Mouse (Mus musculus): ENCODE data around the gene Uts2b. TPM values are rescaled to one million over a fixed set of nuclear protein-coding genes. Genes with fewer than 3 reads are reported as not detected.

The Uts2b gene
- polyA plus RNA-seq, 1 experiment from 2014 or later, result not detected

- Histone ChIP-seq H3K36me3 (replicated peaks) (no peaks in the 10 kb centered on the region), H3K27me3 (ENCODE audit: poor library complexity, severe bottlenecking) (no peaks in the 10 kb centered on the region), H3K27ac (peak within 1 kb of the TSS; percentile 98), H3K9me3 (no peaks in the 10 kb centered on the region), H3K4me3 (peak within 1 kb of the TSS; percentile 89), H3K4me1 (peaks cover 30% of the 10 kb centered on the region)
- DNase-seq (ENCODE audit: extremely low spot score, low spot score), result peak; percentile 84
- WGBS, result under 1% methylated on average over 69 of the region's 69 CpGs
Measured at GRCm38 (mm10) chr16:27388761-27389451, 18.9 kb upstream of the Uts2b start, which contains the start of gene Ccdc50. Gene Ccdc50 (plus strand): TSS chr16:27388869.

- DNase-seq (ENCODE audit: extremely low spot score, low spot score), result no peak
- Histone ChIP-seq H3K4me1 (peaks cover 30% of the 10 kb centered on the region), H3K27ac (peak overlapping the region; percentile 98), H3K27me3 (ENCODE audit: poor library complexity, severe bottlenecking) (no peaks in the 10 kb centered on the region), H3K4me3 (peak overlapping the region; percentile 89), H3K9me3 (no peaks in the 10 kb centered on the region), H3K36me3 (replicated peaks) (no peaks in the 10 kb centered on the region)
- WGBS, result 55% methylated on average over 12 of the region's 12 CpGs
Measured at GRCm38 (mm10) chr16:27387634-27388611, 17.9 kb upstream of the Uts2b start.

GRCm38 (mm10) chr16:27386850-27387407, 16.9 kb upstream of the Uts2b start:
- H3K9me3 ChIP-seq, result no peaks in the 10 kb centered on the region
- H3K4me1 ChIP-seq, result peaks cover 30% of the 10 kb centered on the region
- 87% methylated on average over 4 of the region's 4 CpGs for WGBS
- no peak overlapping the region for H3K4me3 ChIP-seq
- no peaks in the 10 kb centered on the region for H3K27me3 ChIP-seq (ENCODE audit: poor library complexity, severe bottlenecking)
- DNase-seq (ENCODE audit: extremely low spot score, low spot score), result no peak
- H3K27ac ChIP-seq, result no peak overlapping the region
- H3K36me3 ChIP-seq (replicated peaks), result no peaks in the 10 kb centered on the region

- Histone ChIP-seq H3K9me3 (no peaks in the 10 kb centered on the region), H3K36me3 (replicated peaks) (no peaks in the 10 kb centered on the region), H3K27me3 (ENCODE audit: poor library complexity, severe bottlenecking) (no peaks in the 10 kb centered on the region), H3K27ac (no peak overlapping the region), H3K4me1 (peaks cover 19% of the 10 kb centered on the region), H3K4me3 (no peak overlapping the region)
- WGBS, result 81% methylated on average over 1 of the region's 1 CpGs
- DNase-seq (ENCODE audit: extremely low spot score, low spot score), result no peak
Measured at GRCm38 (mm10) chr16:27385649-27386048, 15.6 kb upstream of the Uts2b start.

DNA sequence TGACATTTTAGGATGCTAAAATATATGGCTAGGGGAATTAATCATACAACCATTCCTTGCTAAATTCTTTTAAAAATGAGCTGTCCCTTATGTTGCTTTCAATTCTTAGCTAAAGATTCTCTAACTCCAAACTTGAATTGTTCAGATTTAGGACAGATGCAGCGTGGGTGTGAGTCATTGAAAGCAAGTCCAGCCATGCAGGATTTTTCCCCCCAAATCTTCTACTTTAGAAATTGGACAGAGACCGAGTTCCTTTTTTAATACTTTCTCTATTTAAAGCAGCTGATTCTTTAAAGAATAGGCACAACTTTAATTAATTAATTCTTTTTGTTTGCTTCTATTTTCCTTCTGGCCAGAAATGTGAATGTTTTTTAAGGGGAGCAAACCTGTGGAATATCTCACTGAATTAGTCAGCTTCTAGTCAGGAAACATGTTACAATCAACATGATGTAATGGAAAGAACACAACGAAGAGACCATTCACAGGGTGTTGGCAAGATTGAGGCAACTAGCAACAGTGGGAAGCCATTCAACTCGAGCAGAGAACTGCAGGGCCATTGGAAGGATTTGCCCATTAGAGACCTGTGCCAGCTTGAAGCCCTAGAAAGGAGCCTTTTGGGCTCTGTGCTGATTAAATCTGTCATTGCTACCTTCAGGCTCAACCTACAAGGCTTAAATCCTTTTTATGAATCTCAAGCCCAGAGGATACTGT, 15.0 kb upstream of the Uts2b start:
- H3K4me3 ChIP-seq, result no peak overlapping the region
- H3K9me3 ChIP-seq, result no peaks in the 10 kb centered on the region
- no peaks in the 10 kb centered on the region for H3K36me3 ChIP-seq (replicated peaks)
- H3K27me3 ChIP-seq (ENCODE audit: poor library complexity, severe bottlenecking), result no peaks in the 10 kb centered on the region
- no peak overlapping the region for H3K27ac ChIP-seq
- 66% methylated on average over 4 of the region's 4 CpGs for WGBS
- no peak for DNase-seq (ENCODE audit: extremely low spot score, low spot score)
- H3K4me1 ChIP-seq, result peaks cover 13% of the 10 kb centered on the region

- Histone ChIP-seq H3K4me3 (no peak overlapping the region), H3K9me3 (no peaks in the 10 kb centered on the region), H3K4me1 (no peaks in the 10 kb centered on the region), H3K36me3 (replicated peaks) (no peaks in the 10 kb centered on the region), H3K27me3 (ENCODE audit: poor library complexity, severe bottlenecking) (no peaks in the 10 kb centered on the region), H3K27ac (no peak overlapping the region)
- no peak for DNase-seq (ENCODE audit: extremely low spot score, low spot score)
- 84% methylated on average over 4 of the region's 4 CpGs for WGBS
Measured at GRCm38 (mm10) chr16:27382217-27382616, 12.2 kb upstream of the Uts2b start.

GRCm38 (mm10) chr16:27376556-27376955, 6.5 kb upstream of the Uts2b start:
- Histone ChIP-seq H3K27me3 (ENCODE audit: poor library complexity, severe bottlenecking) (no peaks in the 10 kb centered on the region), H3K9me3 (no peaks in the 10 kb centered on the region), H3K36me3 (replicated peaks) (no peaks in the 10 kb centered on the region), H3K4me1 (no peaks in the 10 kb centered on the region), H3K27ac (no peak overlapping the region), H3K4me3 (no peak overlapping the region)
- no peak for DNase-seq (ENCODE audit: extremely low spot score, low spot score)

DNA sequence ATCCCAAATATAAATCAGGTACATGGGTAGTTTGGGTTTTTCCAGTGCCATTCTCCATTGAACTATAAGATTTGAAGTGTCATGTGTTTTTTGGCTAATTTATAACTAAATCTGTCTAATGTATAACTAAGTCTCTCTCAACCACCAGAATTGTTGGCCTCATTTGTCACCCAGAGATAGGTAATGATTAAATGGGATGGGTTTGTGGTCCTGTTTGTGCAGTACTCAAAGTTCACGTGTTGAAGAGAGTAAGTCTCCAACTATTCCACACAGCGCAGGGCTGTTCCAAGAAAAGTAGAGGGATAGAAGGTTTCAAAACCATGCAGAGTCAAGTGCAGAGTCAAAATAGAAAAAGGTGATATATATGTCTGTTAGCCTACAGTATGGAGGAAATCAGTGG, 5.3 kb upstream of the Uts2b start:
- WGBS, result 94% methylated on average over 2 of the region's 2 CpGs
- Histone ChIP-seq H3K9me3 (no peaks in the 10 kb centered on the region), H3K27ac (no peak overlapping the region), H3K4me3 (no peak overlapping the region), H3K36me3 (replicated peaks) (no peaks in the 10 kb centered on the region), H3K4me1 (no peaks in the 10 kb centered on the region), H3K27me3 (ENCODE audit: poor library complexity, severe bottlenecking) (no peaks in the 10 kb centered on the region)
- DNase-seq (ENCODE audit: extremely low spot score, low spot score), result no peak

DNA sequence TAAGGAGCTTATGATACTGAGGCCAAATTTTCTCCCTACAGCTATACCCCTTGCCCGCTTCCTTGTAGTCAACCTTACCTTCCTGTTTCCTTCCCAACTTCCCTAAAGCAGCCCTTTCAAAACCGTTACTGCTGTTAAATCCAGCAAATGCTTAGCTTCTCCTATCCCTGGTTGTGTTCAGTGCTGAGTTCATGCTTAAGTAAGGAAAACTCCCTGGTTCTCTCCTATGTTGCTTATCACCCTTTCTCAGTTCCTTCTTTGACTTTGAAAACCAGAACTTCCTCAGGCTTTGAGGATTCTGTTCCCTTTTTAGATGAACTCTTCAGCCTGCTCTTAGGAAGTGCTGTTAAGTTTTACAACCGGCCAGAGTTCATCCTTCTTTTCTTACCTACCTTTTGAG, 4.1 kb upstream of the Uts2b start:
- WGBS, result 75% methylated on average over 3 of the region's 3 CpGs
- Histone ChIP-seq H3K27ac (no peak overlapping the region), H3K9me3 (no peaks in the 10 kb centered on the region), H3K27me3 (ENCODE audit: poor library complexity, severe bottlenecking) (no peaks in the 10 kb centered on the region), H3K4me1 (no peaks in the 10 kb centered on the region), H3K4me3 (no peak overlapping the region), H3K36me3 (replicated peaks) (no peaks in the 10 kb centered on the region)
- no peak for DNase-seq (ENCODE audit: extremely low spot score, low spot score)

DNA sequence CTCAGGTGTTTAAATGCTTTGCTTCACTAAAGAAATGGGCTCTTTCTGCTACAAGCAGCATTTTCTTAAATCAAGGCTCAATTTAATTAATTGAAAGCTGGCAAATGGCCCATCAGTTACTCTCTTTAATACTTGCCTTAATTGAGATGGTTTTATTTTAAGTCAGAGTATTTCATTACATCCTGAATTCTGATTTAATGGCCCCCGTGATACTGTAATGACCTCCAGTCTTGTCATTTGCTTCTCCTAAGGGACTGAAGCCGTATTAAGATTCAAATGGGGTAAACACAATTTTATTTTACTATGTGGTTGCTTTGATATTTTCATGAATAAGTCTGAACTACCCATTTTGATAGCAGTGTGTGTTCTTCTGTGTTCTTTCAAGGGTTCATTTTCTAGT, 661 bp upstream of the Uts2b start:
- H3K4me1 ChIP-seq, result no peaks in the 10 kb centered on the region
- 93% methylated on average over 2 of the region's 2 CpGs for WGBS
- no peak for DNase-seq (ENCODE audit: extremely low spot score, low spot score)
- H3K27me3 ChIP-seq (ENCODE audit: poor library complexity, severe bottlenecking), result no peaks in the 10 kb centered on the region
- H3K27ac ChIP-seq, result no peak overlapping the region
- H3K9me3 ChIP-seq, result no peaks in the 10 kb centered on the region
- no peaks in the 10 kb centered on the region for H3K36me3 ChIP-seq (replicated peaks)
- H3K4me3 ChIP-seq, result no peak overlapping the region

DNA sequence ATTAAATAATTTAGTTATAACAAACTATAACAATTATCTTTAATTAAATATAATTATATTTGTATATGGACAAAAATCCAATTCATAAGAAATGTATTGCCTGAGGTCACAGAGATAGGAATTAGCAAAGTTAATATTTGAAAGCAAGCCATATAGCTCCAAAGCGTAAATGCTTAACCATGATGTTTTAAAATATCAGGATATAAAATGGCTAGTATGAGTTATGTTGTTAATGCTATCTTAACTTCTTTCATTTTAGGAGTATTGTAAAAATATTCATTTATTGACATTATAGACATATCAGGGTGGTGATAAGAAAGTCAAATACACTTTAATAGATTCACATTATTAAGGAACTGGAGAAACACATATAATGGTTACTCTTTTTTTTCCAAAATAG, 10.0 kb downstream of the Uts2b start:
- DNase-seq (ENCODE audit: extremely low spot score, low spot score), result no peak
- H3K27me3 ChIP-seq (ENCODE audit: poor library complexity, severe bottlenecking), result no peaks in the 10 kb centered on the region
- H3K4me3 ChIP-seq, result no peak overlapping the region
- H3K27ac ChIP-seq, result no peak overlapping the region
- H3K9me3 ChIP-seq, result no peaks in the 10 kb centered on the region
- H3K4me1 ChIP-seq, result no peaks in the 10 kb centered on the region
- no peaks in the 10 kb centered on the region for H3K36me3 ChIP-seq (replicated peaks)
- 96% methylated on average over 1 of the region's 1 CpGs for WGBS

- no peak overlapping the region for H3K4me3 ChIP-seq
- no peaks in the 10 kb centered on the region for H3K27me3 ChIP-seq (ENCODE audit: poor library complexity, severe bottlenecking)
- no peaks in the 10 kb centered on the region for H3K4me1 ChIP-seq
- H3K27ac ChIP-seq, result no peak overlapping the region
- 81% methylated on average over 2 of the region's 2 CpGs for WGBS
- no peaks in the 10 kb centered on the region for H3K9me3 ChIP-seq
- H3K36me3 ChIP-seq (replicated peaks), result no peaks in the 10 kb centered on the region
- no peak for DNase-seq (ENCODE audit: extremely low spot score, low spot score)
Measured at GRCm38 (mm10) chr16:27354464-27354863, 15.6 kb downstream of the Uts2b start.

All from forebrain, embryonic 10.5 days (tissue).